Mouse (Mus musculus) erythroblast, embryonic 14.5 days (primary cell): ENCODE data around the gene Slc1a7.

Experiments
- GATA1 ChIP-seq: IDR thresholded peaks from 2 replicates; pipeline ENCODE4 v1.6.1; 2012; ENCODE audit warnings: low read length, inconsistent platforms, mixed read lengths
- TAL1 ChIP-seq: IDR thresholded peaks from 3 replicates; pipeline ENCODE4 v1.6.1; 2012; ENCODE audit warnings: low read length, inconsistent platforms, mixed read lengths

DNA sequence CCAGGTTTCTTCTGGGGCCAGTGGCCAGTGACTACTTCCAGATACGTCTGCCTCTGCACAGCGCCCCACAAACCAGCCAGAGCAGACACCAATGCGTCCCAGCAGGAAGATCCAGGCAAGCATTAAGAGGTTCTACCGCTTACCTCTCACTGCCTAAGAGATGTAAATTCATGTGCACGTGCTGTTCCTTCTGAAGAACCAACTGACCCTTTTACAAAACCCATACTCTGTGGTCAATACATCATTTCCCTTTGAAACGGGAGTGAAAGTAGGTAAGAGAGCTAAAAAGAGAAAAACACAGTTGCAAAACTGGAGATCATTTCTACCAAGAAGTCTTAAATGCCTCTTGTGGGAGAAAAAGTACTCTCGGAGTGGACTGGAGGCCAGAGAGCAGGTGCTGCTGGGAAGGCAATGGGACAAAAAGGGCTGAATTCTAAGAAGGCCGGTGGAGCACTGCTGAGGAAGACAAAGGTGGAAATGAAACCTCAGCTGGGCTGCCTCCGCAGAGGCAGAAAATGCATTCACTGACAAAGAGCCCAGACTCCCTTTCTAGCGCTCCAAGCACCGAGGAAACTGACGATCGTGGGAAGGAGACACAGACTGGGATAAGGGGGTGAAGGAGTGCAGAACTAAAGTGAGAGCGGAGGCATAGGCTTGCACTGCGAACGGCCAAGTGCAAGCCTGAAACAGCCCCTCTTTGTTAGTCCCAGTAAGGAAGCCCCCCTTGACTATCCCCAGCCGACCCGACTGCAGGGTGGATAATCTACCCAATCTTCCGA is 91.7 kb downstream of the Slc1a7 start:
- no peak for TF ChIP-seq GATA1
- no peak for TF ChIP-seq TAL1
